Mouse (Mus musculus): ENCODE results near the gene Map3k1. TPM values are rescaled to one million over a fixed set of nuclear protein-coding genes. Genes with fewer than 3 reads are reported as not detected.
A peak's percentile ranks its signal among the peaks of the same experiment; 100 is the strongest.

The Map3k1 gene
- polyA plus RNA-seq, 1 experiment from 2014 or later, result 10.7 TPM

- no peaks in the 10 kb centered on the region for H3K27me3 ChIP-seq (replicated peaks; ENCODE audit: control insufficient read depth, insufficient read depth, low read length)
- no peak overlapping the region for H3K27ac ChIP-seq (ENCODE audit: low read length)
- H3K9me3 ChIP-seq (ENCODE audit: control insufficient read depth, low read length), result no peaks in the 10 kb centered on the region
- no peak overlapping the region for H3K4me2 ChIP-seq (ENCODE audit: low read length)
- no peak for ATAC-seq
- H3K9ac ChIP-seq (replicated peaks; ENCODE audit: low read depth, low read length), result no peak overlapping the region
- no peaks in the 10 kb centered on the region for H3K36me3 ChIP-seq (ENCODE audit: control insufficient read depth, insufficient read depth)
- H3K4me1 ChIP-seq (replicated peaks; ENCODE audit: control insufficient read depth, insufficient read depth, low read length), result peaks cover 5% of the 10 kb centered on the region; the same call in 1 of the 2 replicates
- no peak overlapping the region for H3K4me3 ChIP-seq (replicated peaks; ENCODE audit: low read length)
- WGBS, result 74% methylated on average over 8 of the region's 8 CpGs
Observed at GRCm38 (mm10) chr13:111783451-111783850, 25.3 kb downstream of the Map3k1 start.

DNA sequence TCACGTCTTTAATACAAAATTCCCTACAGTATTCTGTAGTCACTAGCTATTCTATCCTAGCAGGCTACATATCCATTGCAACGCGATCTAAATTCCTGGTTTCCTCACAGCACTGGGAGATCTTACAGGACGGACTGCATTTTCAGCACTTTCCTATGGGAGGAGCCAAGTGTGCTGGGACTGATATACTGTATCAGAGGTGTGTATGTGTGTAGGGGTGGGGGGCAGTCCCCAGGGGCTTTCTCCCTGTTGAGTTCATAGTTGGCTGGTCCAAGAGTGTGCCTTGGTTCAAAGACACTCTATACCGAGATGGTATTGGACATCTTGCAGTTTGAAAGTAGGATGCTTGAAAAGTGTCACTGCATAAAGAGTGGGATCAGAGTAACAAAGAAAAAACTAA is 29.3 kb downstream of the Map3k1 start:
- Histone ChIP-seq H3K4me3 (replicated peaks; ENCODE audit: low read length) (no peak overlapping the region), H3K27ac (ENCODE audit: low read length) (no peak overlapping the region), H3K36me3 (ENCODE audit: control insufficient read depth, insufficient read depth) (no peaks in the 10 kb centered on the region), H3K9me3 (ENCODE audit: control insufficient read depth, low read length) (no peaks in the 10 kb centered on the region), H3K9ac (replicated peaks; ENCODE audit: low read depth, low read length) (no peak overlapping the region), H3K4me2 (ENCODE audit: low read length) (no peak overlapping the region), H3K27me3 (replicated peaks; ENCODE audit: control insufficient read depth, insufficient read depth, low read length) (no peaks in the 10 kb centered on the region), H3K4me1 (replicated peaks; ENCODE audit: control insufficient read depth, insufficient read depth, low read length) (peaks cover 11% of the 10 kb centered on the region)
- ATAC-seq, result 0 out of 2 replicates have a peak, but pooled peaks have one; percentile 20
- 75% methylated on average over 5 of the region's 5 CpGs for whole genome bisulfite sequencing

DNA sequence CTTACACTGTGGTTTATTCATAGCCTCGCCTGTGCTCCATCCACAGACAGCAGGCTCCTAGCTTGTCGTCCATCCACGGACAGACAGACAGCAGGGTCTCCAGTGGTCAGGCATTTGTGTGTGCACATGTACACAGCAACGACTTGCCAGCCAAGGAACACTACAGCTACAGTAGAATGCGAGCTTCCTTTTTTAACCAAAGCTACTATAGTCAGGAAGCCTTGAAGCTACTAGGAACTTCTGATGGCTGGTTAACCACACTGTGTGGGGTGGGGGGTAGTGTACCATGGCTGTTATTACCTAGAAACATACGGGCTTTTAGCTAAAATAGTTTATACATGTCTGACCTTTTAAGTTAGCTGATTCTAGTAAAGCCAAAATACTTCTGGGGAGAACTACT is 30.2 kb downstream of the Map3k1 start:
- Histone ChIP-seq H3K36me3 (ENCODE audit: control insufficient read depth, insufficient read depth) (no peaks in the 10 kb centered on the region), H3K4me3 (replicated peaks; ENCODE audit: low read length) (no peak overlapping the region), H3K27me3 (replicated peaks; ENCODE audit: control insufficient read depth, insufficient read depth, low read length) (no peaks in the 10 kb centered on the region), H3K27ac (ENCODE audit: low read length) (no peak overlapping the region), H3K9ac (replicated peaks; ENCODE audit: low read depth, low read length) (no peak overlapping the region), H3K9me3 (ENCODE audit: control insufficient read depth, low read length) (no peaks in the 10 kb centered on the region), H3K4me1 (replicated peaks; ENCODE audit: control insufficient read depth, insufficient read depth, low read length) (peaks cover 11% of the 10 kb centered on the region), H3K4me2 (ENCODE audit: low read length) (no peak overlapping the region)
- 90% methylated on average over 6 of the region's 6 CpGs for WGBS
- ATAC-seq, result no peak

DNA sequence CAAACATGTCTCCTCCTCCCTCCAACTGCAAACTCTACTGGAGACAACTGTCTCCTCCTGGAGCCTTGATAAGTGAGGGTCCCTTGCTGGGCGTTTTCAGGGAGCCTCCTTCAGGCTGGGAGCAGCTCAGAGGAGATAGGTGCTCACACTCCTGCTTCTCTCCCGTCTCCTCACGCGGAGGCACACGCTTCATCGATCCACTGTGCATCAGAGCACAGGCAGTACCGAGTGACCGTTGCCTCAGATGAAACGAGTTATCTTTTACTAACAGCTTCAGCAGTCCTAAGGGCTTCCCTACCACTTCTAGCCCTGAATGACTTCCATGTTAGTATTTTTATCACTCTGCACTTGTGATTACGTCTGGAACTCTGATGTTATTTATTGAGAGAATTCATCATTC is 30.9 kb downstream of the Map3k1 start:
- Histone ChIP-seq H3K36me3 (ENCODE audit: control insufficient read depth, insufficient read depth) (no peaks in the 10 kb centered on the region), H3K4me3 (replicated peaks; ENCODE audit: low read length) (no peak overlapping the region), H3K4me1 (replicated peaks; ENCODE audit: control insufficient read depth, insufficient read depth, low read length) (peaks cover 11% of the 10 kb centered on the region), H3K27me3 (replicated peaks; ENCODE audit: control insufficient read depth, insufficient read depth, low read length) (no peaks in the 10 kb centered on the region), H3K9me3 (ENCODE audit: control insufficient read depth, low read length) (no peaks in the 10 kb centered on the region), H3K27ac (ENCODE audit: low read length) (no peak overlapping the region), H3K9ac (replicated peaks; ENCODE audit: low read depth, low read length) (no peak overlapping the region), H3K4me2 (ENCODE audit: low read length) (no peak overlapping the region)
- 76% methylated on average over 10 of the region's 10 CpGs for WGBS
- no peak for ATAC-seq

GRCm38 (mm10) chr13:111777179-111777578 is 31.6 kb downstream of the Map3k1 start:
- 42% methylated on average over 7 of the region's 7 CpGs for WGBS
- Histone ChIP-seq H3K27ac (ENCODE audit: low read length) (no peak overlapping the region), H3K4me2 (ENCODE audit: low read length) (no peak overlapping the region), H3K27me3 (replicated peaks; ENCODE audit: control insufficient read depth, insufficient read depth, low read length) (no peaks in the 10 kb centered on the region), H3K4me1 (replicated peaks; ENCODE audit: control insufficient read depth, insufficient read depth, low read length) (peaks cover 11% of the 10 kb centered on the region), H3K9me3 (ENCODE audit: control insufficient read depth, low read length) (no peaks in the 10 kb centered on the region), H3K4me3 (replicated peaks; ENCODE audit: low read length) (no peak overlapping the region), H3K36me3 (ENCODE audit: control insufficient read depth, insufficient read depth) (no peaks in the 10 kb centered on the region), H3K9ac (replicated peaks; ENCODE audit: low read depth, low read length) (no peak overlapping the region)
- ATAC-seq, result peak; percentile 73

GRCm38 (mm10) chr13:111772075-111772474 is 36.7 kb downstream of the Map3k1 start:
- H3K36me3 ChIP-seq (ENCODE audit: control insufficient read depth, insufficient read depth), result peaks cover 6% of the 10 kb centered on the region; the same call in 1 of the 2 replicates
- H3K27ac ChIP-seq (ENCODE audit: low read length), result no peak overlapping the region
- WGBS, result 92% methylated on average over 8 of the region's 8 CpGs
- H3K4me2 ChIP-seq (ENCODE audit: low read length), result no peak overlapping the region
- H3K9ac ChIP-seq (replicated peaks; ENCODE audit: low read depth, low read length), result no peak overlapping the region
- no peak overlapping the region for H3K4me3 ChIP-seq (replicated peaks; ENCODE audit: low read length)
- ATAC-seq, result no peak
- H3K9me3 ChIP-seq (ENCODE audit: control insufficient read depth, low read length), result no peaks in the 10 kb centered on the region
- no peaks in the 10 kb centered on the region for H3K27me3 ChIP-seq (replicated peaks; ENCODE audit: control insufficient read depth, insufficient read depth, low read length)
- peaks cover 2% of the 10 kb centered on the region; the same call in 1 of the 2 replicates for H3K4me1 ChIP-seq (replicated peaks; ENCODE audit: control insufficient read depth, insufficient read depth, low read length)

DNA sequence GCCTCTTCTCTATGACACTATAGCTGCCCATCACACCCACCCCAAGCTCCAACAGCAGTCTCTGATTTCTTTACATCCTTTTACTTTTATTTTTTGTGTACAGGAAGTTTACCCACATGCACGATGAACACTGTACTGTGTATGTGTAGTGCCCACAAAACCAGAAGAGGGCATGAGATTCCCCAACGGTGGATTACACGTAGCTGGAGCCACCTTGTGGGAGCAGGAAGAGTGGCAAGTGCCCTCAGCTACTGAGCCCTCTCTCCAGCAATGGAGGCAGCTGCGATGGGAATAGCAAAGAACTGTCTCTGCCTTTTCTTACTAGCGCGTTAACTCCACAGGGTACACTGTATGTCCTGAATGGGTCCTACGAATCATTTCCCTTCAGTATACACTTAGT is 37.6 kb downstream of the Map3k1 start:
- 53% methylated on average over 7 of the region's 7 CpGs for WGBS
- Histone ChIP-seq H3K27me3 (replicated peaks; ENCODE audit: control insufficient read depth, insufficient read depth, low read length) (no peaks in the 10 kb centered on the region), H3K9me3 (ENCODE audit: control insufficient read depth, low read length) (no peaks in the 10 kb centered on the region), H3K36me3 (ENCODE audit: control insufficient read depth, insufficient read depth) (peaks cover 6% of the 10 kb centered on the region; the same call in 1 of the 2 replicates), H3K27ac (ENCODE audit: low read length) (no peak overlapping the region), H3K4me1 (replicated peaks; ENCODE audit: control insufficient read depth, insufficient read depth, low read length) (no peaks in the 10 kb centered on the region), H3K4me2 (ENCODE audit: low read length) (no peak overlapping the region), H3K9ac (replicated peaks; ENCODE audit: low read depth, low read length) (no peak overlapping the region), H3K4me3 (replicated peaks; ENCODE audit: low read length) (no peak overlapping the region)
- ATAC-seq, result peak; percentile 91

- Histone ChIP-seq H3K27me3 (replicated peaks; ENCODE audit: control insufficient read depth, insufficient read depth, low read length) (no peaks in the 10 kb centered on the region), H3K4me2 (ENCODE audit: low read length) (no peak overlapping the region), H3K27ac (ENCODE audit: low read length) (no peak overlapping the region), H3K4me3 (replicated peaks; ENCODE audit: low read length) (no peak overlapping the region), H3K4me1 (replicated peaks; ENCODE audit: control insufficient read depth, insufficient read depth, low read length) (no peaks in the 10 kb centered on the region), H3K9ac (replicated peaks; ENCODE audit: low read depth, low read length) (no peak overlapping the region), H3K36me3 (ENCODE audit: control insufficient read depth, insufficient read depth) (peaks cover 6% of the 10 kb centered on the region; the same call in 1 of the 2 replicates), H3K9me3 (ENCODE audit: control insufficient read depth, low read length) (no peaks in the 10 kb centered on the region)
- no peak for ATAC-seq
- 94% methylated on average over 9 of the region's 9 CpGs for WGBS
Observed at GRCm38 (mm10) chr13:111770776-111771175, 38.0 kb downstream of the Map3k1 start.

DNA sequence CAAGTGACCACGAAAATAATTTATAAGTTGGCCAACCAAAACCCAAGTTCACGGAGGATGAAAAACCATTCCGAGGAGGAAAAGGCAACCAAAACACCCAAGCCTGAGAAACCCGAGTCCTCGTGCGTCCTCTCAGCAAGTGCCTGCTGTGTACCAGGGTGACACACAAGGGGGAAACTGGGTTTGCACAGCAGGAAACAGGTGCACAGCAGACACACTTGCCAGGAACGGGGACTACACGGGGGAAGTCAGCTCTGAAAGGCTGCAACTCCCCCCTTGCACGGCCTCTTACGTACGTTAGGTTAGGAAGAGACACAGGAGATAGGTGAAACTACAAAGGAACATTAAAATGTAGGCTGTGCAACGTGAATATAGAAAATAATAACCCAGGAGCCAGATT is 46.3 kb downstream of the Map3k1 start:
- no peak overlapping the region for H3K9ac ChIP-seq (replicated peaks; ENCODE audit: low read depth, low read length)
- H3K9me3 ChIP-seq (ENCODE audit: control insufficient read depth, low read length), result no peaks in the 10 kb centered on the region
- no peak overlapping the region for H3K4me2 ChIP-seq (ENCODE audit: low read length)
- H3K27ac ChIP-seq (ENCODE audit: low read length), result no peak overlapping the region
- 92% methylated on average over 12 of the region's 12 CpGs for WGBS
- no peak for ATAC-seq
- peaks cover 4% of the 10 kb centered on the region; the same call in 1 of the 2 replicates for H3K36me3 ChIP-seq (ENCODE audit: control insufficient read depth, insufficient read depth)
- H3K27me3 ChIP-seq (replicated peaks; ENCODE audit: control insufficient read depth, insufficient read depth, low read length), result no peaks in the 10 kb centered on the region
- no peaks in the 10 kb centered on the region for H3K4me1 ChIP-seq (replicated peaks; ENCODE audit: control insufficient read depth, insufficient read depth, low read length)
- no peak overlapping the region for H3K4me3 ChIP-seq (replicated peaks; ENCODE audit: low read length)

DNA sequence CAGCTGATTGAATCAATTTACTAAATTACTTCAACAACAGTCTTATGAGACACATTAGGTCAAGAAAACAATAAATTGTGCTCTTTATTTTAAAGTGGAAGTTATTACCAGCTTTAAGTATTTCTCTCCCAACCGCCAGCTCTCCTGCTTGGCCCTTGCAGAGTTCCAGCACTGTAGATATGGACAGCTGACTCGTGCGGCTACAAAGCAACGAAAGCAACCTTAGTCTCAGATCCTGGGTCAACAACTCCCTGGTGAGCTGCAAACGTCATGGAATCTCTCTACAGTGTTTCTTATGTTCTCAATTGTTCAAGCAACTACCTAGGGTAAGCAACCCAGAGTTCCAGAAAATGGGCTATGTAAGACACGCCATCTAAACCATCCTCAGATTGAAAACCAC is 51.8 kb downstream of the Map3k1 start:
- H3K9ac ChIP-seq (replicated peaks; ENCODE audit: low read depth, low read length), result no peak overlapping the region
- WGBS, result 92% methylated on average over 6 of the region's 6 CpGs
- no peaks in the 10 kb centered on the region for H3K4me1 ChIP-seq (replicated peaks; ENCODE audit: control insufficient read depth, insufficient read depth, low read length)
- no peaks in the 10 kb centered on the region for H3K27me3 ChIP-seq (replicated peaks; ENCODE audit: control insufficient read depth, insufficient read depth, low read length)
- no peaks in the 10 kb centered on the region for H3K9me3 ChIP-seq (ENCODE audit: control insufficient read depth, low read length)
- H3K36me3 ChIP-seq (ENCODE audit: control insufficient read depth, insufficient read depth), result peaks cover 26% of the 10 kb centered on the region
- H3K27ac ChIP-seq (ENCODE audit: low read length), result no peak overlapping the region
- no peak overlapping the region for H3K4me3 ChIP-seq (replicated peaks; ENCODE audit: low read length)
- ATAC-seq, result no peak
- no peak overlapping the region for H3K4me2 ChIP-seq (ENCODE audit: low read length)

Data from forebrain, embryonic 16.5 days (tissue).